ENCODE assay signal across 24 mouse cellular contexts in genomic region chr7:71236334-71236733, GRCm38 (mm10).
DNase-seq lines count a peak whose midpoint lies in the region; ATAC-seq and TF ChIP-seq lines count a peak whose summit lies in the region.
"Had no signal": no experiment of that assay in that cellular context is flagged by ENCODE, and none has a peak within 500 bp of the region (broad histone marks: within the 10 kb centered on the region; RNA-seq: fewer than 3 reads in every experiment).

No protein-coding gene starts in this region.

- no peak for DNase-seq in heart, embryonic 10.5 days (ENCODE audit: low spot score)
- no peak for DNase-seq in heart, postnatal 25 days (ENCODE audit: low spot score)
- no peak for DNase-seq in kidney, adult 2 months
- DNase-seq in lung, postnatal 36 days = no peak
- DNase-seq in mesoderm, embryonic 11.5 days (ENCODE audit: low read depth, low spot score) = peak; percentile 31
- DNase-seq: adrenal gland, postnatal 14 days; cerebellum, adult 11-12 months; cerebellum, postnatal 14 days; gastrocnemius, postnatal 25 days; heart, adult 18-20 months; heart, postnatal 14 days; kidney, postnatal 10 days; layer of hippocampus, adult 9-11 months; midbrain, embryonic 14.5 days had no signal

- WGBS in heart, embryonic 10.5 days = 56% methylated on average over 1 of the region's 1 CpGs
- WGBS in kidney, embryonic 16.5 days = 63% methylated on average over 1 of the region's 1 CpGs
- WGBS in kidney, adult 2 months = 74% methylated on average over 1 of the region's 1 CpGs
- WGBS in lung, embryonic 16.5 days = 28% methylated on average over 1 of the region's 1 CpGs

- ATAC-seq in kidney, embryonic 16.5 days (ENCODE audit: low FRiP score, low TSS enrichment) = no peak
- peak; percentile 35; the same call in 1 of the 2 replicates for ATAC-seq in lung, embryonic 16.5 days (ENCODE audit: low read depth)
- ATAC-seq: CD4-positive, CD25-positive, alpha-beta regulatory T cell, adult 4 months; forebrain, embryonic 14.5 days; hindbrain, postnatal 0 days; intestine, embryonic 15.5 days had no signal

- no peaks in the 10 kb centered on the region for H3K9me3 ChIP-seq in heart, embryonic 10.5 days
- H3K9me3 ChIP-seq in kidney, embryonic 16.5 days (ENCODE audit: low read length) = no peaks in the 10 kb centered on the region
- no peaks in the 10 kb centered on the region for H3K9me3 ChIP-seq in lung, embryonic 16.5 days (ENCODE audit: control insufficient read depth, low read length)
- H3K9me3 ChIP-seq: hindbrain, embryonic 12.5 days; intestine, embryonic 15.5 days; limb, embryonic 13.5 days had no signal

- H3K36me3 ChIP-seq in heart, embryonic 10.5 days = no peaks in the 10 kb centered on the region
- H3K36me3 ChIP-seq in kidney, embryonic 16.5 days (ENCODE audit: insufficient read depth, low read length) = no peaks in the 10 kb centered on the region
- no peaks in the 10 kb centered on the region for H3K36me3 ChIP-seq in kidney, adult 2 months (ENCODE audit: control insufficient read depth, insufficient read depth, low read length)
- H3K36me3 ChIP-seq in lung, embryonic 16.5 days (ENCODE audit: control insufficient read depth, insufficient read depth, low read length) = no peaks in the 10 kb centered on the region
- H3K36me3 ChIP-seq: hindbrain, embryonic 12.5 days; intestine, embryonic 15.5 days; limb, embryonic 13.5 days had no signal

- H3K27ac ChIP-seq in heart, embryonic 10.5 days = peak overlapping the region; percentile 36; the same call in 1 of the 2 replicates
- peak overlapping the region; percentile 86 for H3K27ac ChIP-seq in kidney, embryonic 16.5 days (ENCODE audit: low read length)
- H3K27ac ChIP-seq in kidney, adult 2 months (ENCODE audit: insufficient read depth, low read depth, low read length) = no peak overlapping the region
- peak overlapping the region; percentile 15 for H3K27ac ChIP-seq in lung, embryonic 16.5 days (ENCODE audit: low read length)
- H3K27ac ChIP-seq: hindbrain, embryonic 12.5 days; hindbrain, postnatal 0 days; intestine, embryonic 15.5 days; limb, embryonic 13.5 days; macrophage had no signal

- H3K9ac ChIP-seq in kidney, embryonic 16.5 days (replicated peaks; ENCODE audit: low read length) = no peak overlapping the region
- no peak overlapping the region for H3K9ac ChIP-seq in lung, embryonic 16.5 days (ENCODE audit: low read length)
- H3K9ac ChIP-seq: hindbrain, embryonic 12.5 days; intestine, embryonic 15.5 days; limb, embryonic 13.5 days had no signal

- no peak overlapping the region for H3K4me3 ChIP-seq in heart, embryonic 10.5 days
- no peak overlapping the region for H3K4me3 ChIP-seq in kidney, embryonic 16.5 days (ENCODE audit: low read length)
- H3K4me3 ChIP-seq in kidney, adult 2 months (ENCODE audit: insufficient read depth, low read depth, low read length) = no peak overlapping the region
- H3K4me3 ChIP-seq in lung, embryonic 16.5 days (ENCODE audit: low read length) = no peak overlapping the region
- H3K4me3 ChIP-seq: hindbrain, embryonic 12.5 days; intestine, embryonic 15.5 days; limb, embryonic 13.5 days had no signal

- no peaks in the 10 kb centered on the region for H3K27me3 ChIP-seq in heart, embryonic 10.5 days (ENCODE audit: insufficient read depth, poor library complexity, severe bottlenecking)
- no peaks in the 10 kb centered on the region for H3K27me3 ChIP-seq in kidney, embryonic 16.5 days (ENCODE audit: insufficient read depth, low read length)
- no peaks in the 10 kb centered on the region for H3K27me3 ChIP-seq in kidney, adult 2 months (replicated peaks; ENCODE audit: control insufficient read depth, insufficient read depth, low read length)
- H3K27me3 ChIP-seq in lung, embryonic 16.5 days (ENCODE audit: control insufficient read depth, insufficient read depth, low read depth, low read length) = no peaks in the 10 kb centered on the region
- H3K27me3 ChIP-seq: hindbrain, embryonic 12.5 days; intestine, embryonic 15.5 days; limb, embryonic 13.5 days had no signal

- intact Hi-C loops in heart, postnatal 25 days (cut with DNase I) = loop anchor here (10.0 kb wide), 1 partner anchor 892 kb away; no protein-coding TSS in a partner anchor

- no peak for TF ChIP-seq POLR2A in kidney, adult 2 months (IDR thresholded peaks at IDR 0.05; ENCODE audit: low read depth, low read length)

- H3K4me2 ChIP-seq in kidney, embryonic 16.5 days (replicated peaks; ENCODE audit: low read depth, low read length) = no peak overlapping the region
- no peak overlapping the region for H3K4me2 ChIP-seq in lung, embryonic 16.5 days (ENCODE audit: low read depth, low read length)
- H3K4me2 ChIP-seq: hindbrain, embryonic 12.5 days; intestine, embryonic 15.5 days; limb, embryonic 13.5 days; liver, embryonic 11.5 days had no signal

- H3K4me1 ChIP-seq in heart, embryonic 10.5 days = peaks cover 37% of the 10 kb centered on the region
- H3K4me1 ChIP-seq in kidney, embryonic 16.5 days (ENCODE audit: insufficient read depth, low read length) = peaks cover 21% of the 10 kb centered on the region
- H3K4me1 ChIP-seq in kidney, adult 2 months (ENCODE audit: control insufficient read depth, insufficient read depth, low read length) = peaks cover 7% of the 10 kb centered on the region; the same call in 1 of the 2 replicates
- peaks cover 32% of the 10 kb centered on the region for H3K4me1 ChIP-seq in lung, embryonic 16.5 days (replicated peaks; ENCODE audit: control insufficient read depth, insufficient read depth, low read length)

- TF ChIP-seq CTCF in kidney, adult 2 months (conservative IDR thresholded peaks at IDR 0.05; ENCODE audit: insufficient read depth, insufficient read length, low read depth, low read length) = no peak
